Comparison of ENCODE assay signal across 8 mouse cellular contexts in the genomic region with DNA sequence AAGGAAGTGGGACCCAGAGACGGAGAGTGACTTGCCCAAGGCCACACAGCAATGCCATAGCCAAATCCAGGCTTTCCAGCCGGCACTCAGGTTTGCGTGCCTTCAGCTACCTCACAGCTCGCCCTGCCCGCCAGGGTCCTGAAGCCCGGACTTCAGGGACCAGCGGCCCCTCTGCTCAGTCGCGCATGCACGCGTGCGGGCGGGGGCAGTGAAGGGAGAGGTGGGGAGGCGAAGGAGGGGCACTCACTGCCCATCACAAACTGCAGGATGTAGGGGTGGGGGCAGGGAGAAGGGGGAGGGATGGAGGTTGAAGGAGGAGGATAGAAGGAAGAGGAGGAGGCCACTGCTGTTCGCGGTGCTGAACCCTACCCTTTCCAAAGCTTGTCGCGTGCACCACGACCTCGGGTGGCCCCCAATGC. TPM values are rescaled to one million over a fixed set of nuclear protein-coding genes. Genes with fewer than 3 reads are reported as not detected.
A peak's percentile ranks its signal among the peaks of the same experiment; 100 is the strongest.
DNase-seq lines count a peak whose midpoint lies in the region; ATAC-seq and TF ChIP-seq lines count a peak whose summit lies in the region.

No protein-coding gene starts in this region.

- H3K9me3 ChIP-seq in heart, postnatal 0 days (replicated peaks; ENCODE audit: control insufficient read depth, low read length) = no peaks in the 10 kb centered on the region
- no peaks in the 10 kb centered on the region for H3K9me3 ChIP-seq in embryonic facial prominence, embryonic 11.5 days (replicated peaks; ENCODE audit: control insufficient read depth, low read length)
- H3K9me3 ChIP-seq in hindbrain, postnatal 0 days (ENCODE audit: low read length) = no peaks in the 10 kb centered on the region
- no peaks in the 10 kb centered on the region for H3K9me3 ChIP-seq in midbrain, postnatal 0 days (ENCODE audit: low read length)

- no peak for ATAC-seq in heart, postnatal 0 days (ENCODE audit: insufficient read depth, low read depth)
- no peak for ATAC-seq in embryonic facial prominence, embryonic 11.5 days (replicated peaks; ENCODE audit: insufficient number of reproducible peaks, low FRiP score, low TSS enrichment, low read depth)
- no peak for ATAC-seq in hindbrain, postnatal 0 days
- no peak for ATAC-seq in midbrain, postnatal 0 days (ENCODE audit: low FRiP score)

- peak overlapping the region; percentile 55 for H3K4me2 ChIP-seq in heart, postnatal 0 days (ENCODE audit: low read depth, low read length)
- no peak overlapping the region; the same call in 1 of the 2 replicates for H3K4me2 ChIP-seq in embryonic facial prominence, embryonic 11.5 days (ENCODE audit: low read depth, low read length)
- peak overlapping the region; percentile 61 for H3K4me2 ChIP-seq in hindbrain, postnatal 0 days (ENCODE audit: low read depth, low read length)
- peak overlapping the region; percentile 12; the same call in 1 of the 2 replicates for H3K4me2 ChIP-seq in midbrain, postnatal 0 days (ENCODE audit: low read depth, low read length, poor library complexity, severe bottlenecking)

- no peak overlapping the region for H3K9ac ChIP-seq in heart, postnatal 0 days (replicated peaks; ENCODE audit: low read depth, low read length)
- H3K9ac ChIP-seq in embryonic facial prominence, embryonic 11.5 days (replicated peaks; ENCODE audit: low read length) = no peak overlapping the region
- H3K9ac ChIP-seq in hindbrain, postnatal 0 days (replicated peaks; ENCODE audit: low read length) = no peak overlapping the region
- no peak overlapping the region for H3K9ac ChIP-seq in midbrain, postnatal 0 days (replicated peaks; ENCODE audit: low read length, poor library complexity, severe bottlenecking)

- intact Hi-C loops in heart, postnatal 10 days (cut with DNase I) = no loop called here

- no peak for DNase-seq in heart, postnatal 0 days (ENCODE audit: low spot score)
- no peak for DNase-seq in heart, postnatal 10 days
- DNase-seq in embryonic facial prominence, embryonic 11.5 days (ENCODE audit: low spot score) = peak; percentile 14
- peak; percentile 30 for DNase-seq in hindbrain, postnatal 0 days (ENCODE audit: low spot score)
- DNase-seq in midbrain, postnatal 0 days (ENCODE audit: low spot score) = no peak
- DNase-seq in layer of hippocampus, adult 9-11 months = no peak
- no peak for DNase-seq in right cerebral cortex, adult 18-20 months
- no peak for DNase-seq in left cerebral cortex, adult 8-10 months (ENCODE audit: low spot score in 2 of 2)

- no peaks in the 10 kb centered on the region for H3K36me3 ChIP-seq in heart, postnatal 0 days (replicated peaks; ENCODE audit: control insufficient read depth, insufficient read depth, low read length)
- H3K36me3 ChIP-seq in embryonic facial prominence, embryonic 11.5 days (replicated peaks; ENCODE audit: control insufficient read depth, insufficient read depth, low read depth, low read length) = no peaks in the 10 kb centered on the region
- H3K36me3 ChIP-seq in hindbrain, postnatal 0 days (ENCODE audit: insufficient read depth, low read length) = no peaks in the 10 kb centered on the region
- no peaks in the 10 kb centered on the region; the same call in 1 of the 2 replicates for H3K36me3 ChIP-seq in midbrain, postnatal 0 days (ENCODE audit: insufficient read depth, low read length)

- H3K4me3 ChIP-seq in heart, postnatal 0 days (ENCODE audit: low read depth, low read length) = peak overlapping the region; percentile 39
- H3K4me3 ChIP-seq in embryonic facial prominence, embryonic 11.5 days (ENCODE audit: low read depth, low read length) = 0 out of 2 replicates have a peak overlapping the region, but pooled peaks have one; percentile 1
- H3K4me3 ChIP-seq in hindbrain, postnatal 0 days (ENCODE audit: low read length) = peak overlapping the region; percentile 45
- H3K4me3 ChIP-seq in midbrain, postnatal 0 days (ENCODE audit: low read depth, low read length) = peak overlapping the region; percentile 12; the same call in 1 of the 2 replicates

- no peak overlapping the region for H3K27ac ChIP-seq in heart, postnatal 0 days (ENCODE audit: low read depth)
- H3K27ac ChIP-seq in embryonic facial prominence, embryonic 11.5 days (replicated peaks; ENCODE audit: low read depth, low read length) = no peak overlapping the region
- peak overlapping the region; percentile 65 for H3K27ac ChIP-seq in hindbrain, postnatal 0 days
- H3K27ac ChIP-seq in midbrain, postnatal 0 days (ENCODE audit: low read depth, low read length) = no peak overlapping the region

- TF ChIP-seq CTCF in heart, postnatal 0 days (IDR thresholded peaks at IDR 0.05; ENCODE audit: low read depth) = no peak
- TF ChIP-seq CTCF in hindbrain, postnatal 0 days (IDR thresholded peaks at IDR 0.05; ENCODE audit: low read depth) = no peak
- no peak for TF ChIP-seq CTCF in midbrain, postnatal 0 days (IDR thresholded peaks at IDR 0.05)

- no peak for TF ChIP-seq EP300 in heart, postnatal 0 days (IDR thresholded peaks at IDR 0.05; ENCODE audit: low read depth)

- peaks cover 100% of the 10 kb centered on the region for H3K27me3 ChIP-seq in heart, postnatal 0 days (ENCODE audit: control insufficient read depth, insufficient read depth, low read length)
- peaks cover 97% of the 10 kb centered on the region for H3K27me3 ChIP-seq in embryonic facial prominence, embryonic 11.5 days (ENCODE audit: control insufficient read depth, insufficient read depth, low read length)
- peaks cover 83% of the 10 kb centered on the region for H3K27me3 ChIP-seq in hindbrain, postnatal 0 days (ENCODE audit: insufficient read depth, low read length)
- peaks cover 77% of the 10 kb centered on the region for H3K27me3 ChIP-seq in midbrain, postnatal 0 days (ENCODE audit: insufficient read depth, low read length)

- H3K4me1 ChIP-seq in heart, postnatal 0 days (ENCODE audit: control insufficient read depth, insufficient read depth) = peaks cover 20% of the 10 kb centered on the region
- H3K4me1 ChIP-seq in embryonic facial prominence, embryonic 11.5 days (ENCODE audit: control insufficient read depth, insufficient read depth, low read length) = peaks cover 8% of the 10 kb centered on the region
- peaks cover 3% of the 10 kb centered on the region; the same call in 1 of the 2 replicates for H3K4me1 ChIP-seq in hindbrain, postnatal 0 days (ENCODE audit: insufficient read depth, low read length)
- 0 out of 2 replicates have a peak, but pooled peaks cover 4% of the 10 kb centered on the region for H3K4me1 ChIP-seq in midbrain, postnatal 0 days (ENCODE audit: insufficient read depth, low read length)

- 0% methylated on average over 19 of the region's 20 CpGs for WGBS in heart, postnatal 0 days
- under 1% methylated on average over 19 of the region's 20 CpGs for WGBS in embryonic facial prominence, embryonic 11.5 days
- 0% methylated on average over 20 of the region's 20 CpGs for WGBS in hindbrain, postnatal 0 days
- under 1% methylated on average over 20 of the region's 20 CpGs for WGBS in midbrain, postnatal 0 days

RNA-seq across cellular contexts. Expression of a gene that starts 1.9 kb away (rescaled TPM):
- total RNA-seq in heart, postnatal 0 days (2014; rRNA removed; ENCODE audit: low replicate concordance) = not detected in 2 replicates
- polyA plus RNA-seq in heart, postnatal 0 days (2015; fragmentation: Nextera tagmentation; extraction: Ambion mirVana) = not detected in 2 replicates
- total RNA-seq in heart, postnatal 10 days (2021) = under 1 TPM; 0.07 to 0.22 TPM
- polyA plus RNA-seq in embryonic facial prominence, embryonic 11.5 days (2014; fragmentation: Nextera tagmentation; extraction: Ambion mirVana) = 0.17 and 0.53 TPM in 2 replicates
- total RNA-seq in hindbrain, postnatal 0 days (2014; rRNA removed) = 36.3 and 38.5 TPM in 2 replicates
- polyA plus RNA-seq in hindbrain, postnatal 0 days (2015; fragmentation: Nextera tagmentation; extraction: Ambion mirVana) = 9.2 TPM in 2 replicates
- total RNA-seq in midbrain, postnatal 0 days (2014; rRNA removed) = 1.2 and 5.5 TPM in 2 replicates
- polyA plus RNA-seq in midbrain, postnatal 0 days (2015; fragmentation: Nextera tagmentation; extraction: Ambion mirVana) = 0.07 and 0.26 TPM in 2 replicates
- under 1 TPM; 0.34 to 0.44 (median 0.37) TPM for total RNA-seq in left cerebral cortex, adult 8-10 months (2022)

Comparison
In these comparisons a context has a peak if more than half of its experiments do, and no peak if none do; other contexts are left out.
1. DNase-seq: peak in embryonic facial prominence, embryonic 11.5 days (single experiment) and hindbrain, postnatal 0 days (single experiment); none in heart, postnatal 0 days (single experiment), heart, postnatal 10 days (0 of 2), midbrain, postnatal 0 days (single experiment), layer of hippocampus, adult 9-11 months (single experiment), right cerebral cortex, adult 18-20 months (single experiment) and left cerebral cortex, adult 8-10 months (0 of 2).
2. Peak in every context shown above with its lines, with median percentiles within 50 percentile points of each other: H3K4me3 ChIP-seq.